Mouse (Mus musculus): Measurements from ENCODE around the gene Cmtm6.

Cmtm6 gene

DNA sequence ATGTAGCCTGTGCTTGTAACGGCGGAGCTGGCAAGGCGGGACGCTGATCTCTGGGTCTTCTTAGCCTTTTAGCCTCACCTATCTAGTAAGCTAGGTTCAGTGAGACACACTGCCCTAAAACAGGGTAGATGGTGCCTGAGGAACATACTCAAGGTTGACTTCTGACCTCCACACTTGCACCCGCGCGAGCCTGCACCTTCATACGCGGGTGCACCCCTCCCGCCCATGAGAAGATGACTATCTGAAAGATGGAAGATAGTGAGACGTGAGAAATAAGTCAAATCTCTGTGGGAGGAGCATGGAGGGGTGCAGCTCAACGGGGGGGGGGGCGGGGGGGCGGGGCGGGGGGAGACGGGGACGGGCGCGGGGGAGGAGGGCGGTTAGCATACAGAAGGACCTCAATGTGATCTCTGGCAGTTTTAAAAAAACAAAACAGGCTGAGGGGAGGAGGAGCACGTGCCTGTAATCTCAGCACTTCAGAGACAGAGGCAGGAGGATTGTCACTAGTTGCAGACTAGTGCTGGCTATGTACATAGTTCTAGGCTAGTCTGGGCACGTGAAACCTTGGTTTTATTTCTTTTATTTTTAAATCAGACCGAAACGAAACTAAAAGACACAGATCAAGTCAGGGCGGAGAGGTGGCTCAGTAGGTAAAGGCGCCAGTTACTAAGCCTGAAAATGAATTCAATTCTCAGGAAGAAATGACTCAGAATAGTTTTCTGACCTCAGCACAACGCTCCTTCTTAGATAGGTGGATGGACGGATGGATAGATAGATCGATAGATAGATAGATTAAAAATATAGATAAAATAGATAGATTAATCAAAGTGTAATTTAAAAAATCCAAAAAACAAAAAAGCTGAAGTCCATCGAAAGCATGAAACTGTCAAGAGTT lies 758 bp upstream of the Cmtm6 start:
- DNase-seq (ENCODE audit: low spot score) = no peak

DNA sequence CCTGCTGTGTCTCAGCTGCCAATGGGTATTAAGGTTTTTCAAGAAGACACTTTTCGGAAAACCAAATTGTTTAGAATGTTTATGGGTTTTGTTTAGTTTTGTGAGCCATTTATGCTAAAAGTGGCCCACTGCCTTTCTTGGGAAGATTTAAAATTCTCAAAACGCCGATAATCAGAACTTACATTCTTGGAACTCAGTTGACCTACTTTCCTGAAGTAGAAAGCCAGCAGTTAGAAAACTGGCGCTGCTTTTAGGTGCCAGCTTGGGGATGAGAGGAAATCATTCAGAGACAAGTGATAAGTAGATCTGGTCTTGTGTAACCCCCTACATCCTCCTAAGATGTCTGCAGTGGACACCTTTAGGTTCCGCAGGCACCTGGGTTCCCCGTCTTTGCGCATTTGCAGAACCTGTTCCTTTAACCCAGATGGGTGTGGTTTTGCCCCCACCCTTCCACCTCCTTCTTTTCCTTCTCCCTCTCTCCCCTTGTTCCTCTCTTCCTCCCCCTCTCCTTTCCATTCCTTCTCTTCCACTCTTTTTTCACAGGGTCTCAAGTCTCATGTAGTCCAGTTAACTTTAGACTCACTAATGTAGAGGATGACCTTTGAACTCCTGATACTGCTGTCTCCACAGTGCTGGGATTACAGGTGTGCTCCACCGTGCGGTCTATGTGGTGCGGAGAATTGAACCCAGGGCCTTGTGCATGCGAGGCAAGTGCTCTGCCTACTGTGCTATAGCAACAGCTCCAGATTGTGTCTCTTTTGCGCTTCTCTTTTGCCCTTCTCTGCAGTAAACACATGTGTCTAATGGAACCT lies 1.2 kb downstream of the Cmtm6 start:
- no peak for DNase-seq (ENCODE audit: low spot score)

DNA sequence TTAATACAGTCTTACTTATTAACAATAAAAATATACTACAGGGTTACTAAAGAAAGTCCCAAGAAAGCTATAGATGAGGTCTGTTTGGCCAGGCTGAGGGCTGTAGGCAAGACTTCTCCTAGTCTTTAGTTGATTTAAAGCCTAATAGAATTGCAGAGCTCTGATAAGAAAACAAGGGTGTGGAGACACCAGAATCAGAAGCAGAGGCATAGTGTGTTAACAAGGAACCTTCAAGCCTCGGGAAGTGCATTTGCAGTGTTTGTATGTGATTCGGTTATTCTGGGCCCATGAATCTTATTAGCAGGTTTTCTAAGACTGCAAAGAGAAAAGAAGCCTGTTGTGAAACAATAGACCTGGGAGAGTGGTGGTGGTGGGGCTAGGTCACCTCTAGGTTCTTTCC lies 2.3 kb downstream of the Cmtm6 start:
- DNase-seq (ENCODE audit: low spot score) = no peak

DNA sequence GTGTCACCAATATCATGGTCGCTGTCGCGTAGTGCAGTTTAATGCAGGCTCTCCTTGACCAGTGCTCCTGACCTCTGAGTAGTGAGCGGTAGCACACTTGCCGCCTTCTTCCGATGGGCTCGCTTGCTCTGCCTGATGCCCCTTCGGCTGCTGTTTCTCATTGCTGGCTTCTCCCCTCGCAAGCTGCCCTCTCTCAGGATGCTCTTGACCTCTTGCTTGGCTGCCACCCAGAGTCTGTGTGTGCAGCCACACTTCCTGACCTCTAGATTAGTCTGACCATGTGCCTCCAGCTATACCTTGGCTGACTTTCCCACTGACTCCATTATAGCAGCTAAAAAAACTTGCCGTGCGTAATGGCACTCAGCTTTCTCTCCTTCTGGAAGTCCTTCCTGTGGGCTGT lies 5.5 kb downstream of the Cmtm6 start:
- DNase-seq (ENCODE audit: low spot score) = no peak

DNA sequence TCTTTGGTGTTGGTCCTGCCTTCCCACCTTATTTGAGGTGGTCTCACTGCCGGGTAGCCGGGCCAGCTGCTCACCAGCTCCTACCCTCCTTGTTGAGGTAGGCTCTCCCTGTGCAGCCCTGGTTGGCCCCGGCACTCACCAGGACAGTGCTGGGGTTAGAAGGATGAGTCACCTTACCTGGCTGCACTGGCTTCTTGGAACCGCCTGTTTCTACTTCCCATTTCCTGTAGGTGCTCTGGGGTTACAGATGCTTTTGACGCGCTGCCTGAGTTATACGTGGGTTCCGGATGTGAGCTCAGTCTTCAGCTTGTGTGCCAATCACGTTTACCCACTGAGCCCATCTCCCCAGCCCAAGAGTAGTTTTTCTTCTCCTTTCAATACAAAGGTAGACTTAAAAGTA lies 9.4 kb downstream of the Cmtm6 start:
- DNase-seq (ENCODE audit: low spot score) = no peak

DNA sequence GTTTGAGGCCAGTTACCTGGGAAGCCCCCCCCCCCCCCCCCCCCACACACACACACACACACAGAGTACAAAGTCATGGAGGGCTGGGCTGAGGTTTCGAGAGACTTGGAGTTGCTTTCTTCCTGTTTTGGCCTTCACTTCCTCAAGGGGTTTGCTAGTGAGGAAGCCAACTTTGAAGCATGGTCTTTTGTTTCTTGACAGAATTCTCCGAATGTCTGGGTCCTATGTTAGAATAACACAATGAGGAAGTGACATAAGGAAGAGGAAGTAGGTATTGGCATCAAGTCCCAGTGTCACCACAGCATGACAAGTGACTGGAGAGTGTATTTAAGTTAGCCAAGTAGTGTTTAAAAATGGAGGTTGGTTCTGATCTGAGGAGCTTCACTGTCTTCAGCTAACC lies 11.8 kb downstream of the Cmtm6 start:
- DNase-seq (ENCODE audit: low spot score) = no peak

DNA sequence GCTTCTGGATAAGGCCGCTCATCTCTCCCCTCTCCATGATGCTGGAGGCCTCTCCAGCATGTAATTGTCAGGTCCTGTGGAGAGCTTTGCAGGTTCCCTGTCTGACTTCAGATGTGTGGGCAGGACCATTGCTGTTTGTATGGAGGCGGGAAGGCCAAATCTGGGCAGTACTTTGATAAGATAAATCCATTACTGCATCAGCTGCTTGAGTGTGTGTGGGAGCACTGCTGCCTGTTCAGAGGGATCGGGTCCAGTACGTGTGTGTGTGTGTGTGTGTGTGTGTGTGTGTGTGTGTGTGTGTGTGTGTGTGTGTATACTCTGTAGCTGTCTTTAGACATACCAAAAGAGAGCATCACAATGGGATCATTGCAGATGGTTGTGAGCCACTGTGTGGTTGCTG lies 14.2 kb downstream of the Cmtm6 start:
- no peak for DNase-seq (ENCODE audit: low spot score)

DNA sequence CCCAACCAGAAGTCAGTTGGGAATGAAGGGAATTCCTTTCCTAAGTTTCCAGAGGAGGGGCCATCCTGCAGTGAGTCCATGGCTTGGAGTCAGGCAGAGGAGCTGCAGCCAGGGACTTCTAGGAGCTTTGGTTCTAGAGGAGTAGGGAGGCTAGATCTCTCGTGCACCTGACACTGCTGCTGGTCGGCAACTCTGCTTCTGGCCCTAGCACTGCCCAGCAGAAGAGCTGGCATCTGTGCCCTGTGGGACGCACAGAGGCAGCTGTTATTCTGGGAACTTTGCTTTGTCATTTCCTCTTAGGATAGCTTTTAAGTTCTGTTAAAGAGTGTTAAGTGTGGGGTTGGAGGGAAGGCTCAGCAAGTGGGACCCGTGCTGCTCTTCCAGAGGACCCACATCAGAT lies 14.7 kb downstream of the Cmtm6 start:
- no peak for DNase-seq (ENCODE audit: low spot score)

DNA sequence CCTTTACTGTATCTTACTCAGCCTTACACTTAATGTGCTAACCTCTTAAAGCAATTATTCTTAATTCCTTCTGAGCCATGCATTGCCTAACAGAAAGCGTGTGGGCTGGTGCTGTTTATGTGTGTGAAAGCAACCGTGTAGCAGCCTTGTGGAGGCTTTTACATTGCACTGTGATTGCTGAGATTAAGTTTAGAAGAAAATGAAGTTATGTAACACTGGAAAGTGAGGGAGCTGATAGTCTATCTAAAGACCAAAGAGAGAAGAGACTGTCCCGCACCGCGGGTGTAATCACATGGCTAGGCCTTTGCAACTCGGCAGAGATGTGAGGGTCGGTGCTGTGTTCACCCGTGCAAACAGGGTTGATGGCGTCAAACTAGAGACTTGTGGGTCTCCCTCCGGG lies 16.1 kb downstream of the Cmtm6 start:
- DNase-seq (ENCODE audit: low spot score) = no peak

DNA sequence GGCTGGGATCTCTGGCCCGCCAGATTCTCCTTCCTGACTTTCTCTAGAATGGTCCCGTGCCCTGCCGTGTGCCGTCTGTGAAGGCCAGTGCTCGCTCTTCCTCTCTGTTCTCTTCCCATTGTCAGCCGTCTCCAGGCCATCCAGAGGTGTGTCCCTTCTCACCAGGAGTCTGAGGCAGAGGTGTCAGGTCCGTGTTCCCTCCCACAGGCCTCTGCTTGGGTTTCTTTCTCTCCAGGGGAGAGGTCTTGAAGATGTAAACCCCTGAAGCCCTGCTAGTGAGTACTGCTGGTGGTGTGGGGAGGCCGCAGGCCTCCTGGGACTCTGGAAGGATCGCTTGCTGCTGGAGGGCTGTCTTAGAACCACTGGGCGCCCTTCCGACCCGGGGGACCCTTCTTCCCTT lies 16.6 kb downstream of the Cmtm6 start:
- no peak for DNase-seq (ENCODE audit: low spot score)

DNA sequence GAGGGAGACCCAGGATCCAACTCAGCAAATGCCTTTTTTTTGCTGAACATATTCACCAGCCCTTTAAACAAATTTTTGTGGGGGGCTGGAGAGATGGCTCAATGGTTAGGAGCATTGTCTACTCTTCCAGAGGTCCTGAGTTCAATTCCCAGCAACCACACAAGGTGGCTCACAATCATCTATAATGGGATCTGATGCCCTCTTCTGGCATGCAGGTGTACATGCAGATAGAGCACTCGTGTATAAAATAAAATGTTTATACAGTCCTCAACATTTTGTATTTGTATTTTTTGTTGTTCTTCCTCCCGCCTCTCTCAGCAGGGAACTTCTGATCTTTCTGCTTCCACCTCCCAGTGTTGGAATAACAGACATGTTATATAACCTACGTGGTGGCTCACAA lies 20.7 kb downstream of the Cmtm6 start:
- no peak for DNase-seq (ENCODE audit: low spot score)

DNA sequence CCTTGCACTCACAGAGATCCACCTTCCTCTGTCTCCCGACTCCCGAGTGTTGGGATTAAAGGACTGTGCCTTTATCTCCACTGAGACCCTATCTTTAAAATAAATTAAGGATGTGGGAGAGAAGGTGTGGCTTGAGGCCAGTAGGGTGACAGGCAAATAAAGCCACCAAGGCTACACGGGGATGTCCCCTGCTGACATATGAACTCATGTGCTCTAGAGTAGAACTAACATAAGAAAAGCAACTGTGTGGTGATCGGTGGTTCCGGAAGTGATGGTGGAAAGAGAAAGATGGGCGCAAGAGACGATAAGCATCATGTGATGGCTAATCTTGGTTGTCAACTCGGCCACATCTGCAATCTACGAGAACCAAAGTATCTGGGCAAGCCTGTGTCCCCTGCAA lies 21.4 kb downstream of the Cmtm6 start:
- DNase-seq (ENCODE audit: low spot score) = no peak

DNA sequence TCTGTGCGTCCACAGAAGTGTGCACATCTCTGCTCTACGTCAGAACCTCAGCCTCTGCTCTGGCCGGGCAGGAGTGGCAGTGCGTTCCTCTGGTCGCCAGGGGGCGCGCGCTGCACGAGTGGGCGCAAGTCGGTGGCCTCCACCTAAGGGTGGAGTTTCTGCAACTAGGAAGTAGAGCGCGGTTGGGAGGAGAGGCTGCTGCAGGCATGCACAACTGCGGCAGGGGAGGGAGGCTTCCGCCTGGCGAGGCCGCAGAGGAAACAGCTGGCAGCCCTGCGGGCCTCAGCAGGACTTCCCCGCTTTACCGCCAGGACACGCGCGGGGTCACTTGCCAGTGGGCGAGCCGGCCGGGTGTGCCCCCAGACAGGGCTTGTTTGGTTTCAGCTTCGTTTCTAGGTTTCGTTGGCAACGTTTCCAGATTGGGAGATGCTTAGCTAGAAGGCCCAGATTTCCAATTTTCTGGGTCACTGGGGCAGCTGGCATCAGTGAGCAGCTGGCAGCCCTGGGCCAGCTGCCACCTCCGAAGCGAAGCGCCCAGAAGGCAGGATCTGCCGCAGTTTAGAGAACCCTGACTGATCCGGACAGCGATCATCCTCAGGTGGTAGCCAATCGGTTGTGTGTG lies 22.1 kb downstream of the Cmtm6 start:
- DNase-seq (ENCODE audit: low spot score) = peak; percentile 86

DNA sequence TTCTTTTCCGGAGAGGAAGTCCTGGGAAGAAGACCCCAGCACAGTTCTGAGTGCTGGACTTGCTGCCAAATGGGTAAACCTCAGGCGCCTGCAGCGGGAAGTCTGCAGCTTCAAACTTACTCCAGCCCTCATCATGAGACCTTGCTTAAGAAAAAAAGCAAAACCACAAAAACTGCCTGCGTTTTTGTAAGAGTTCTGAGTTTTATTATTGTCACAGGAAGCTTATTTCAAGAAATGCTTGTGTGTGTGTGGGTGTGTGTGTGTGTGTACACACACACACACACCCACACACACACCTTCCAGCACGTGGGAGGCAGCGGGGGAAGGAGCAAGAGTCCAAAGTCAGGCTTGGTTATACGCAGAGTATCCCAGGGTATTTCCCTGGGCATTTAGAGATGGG lies 27.4 kb downstream of the Cmtm6 start:
- DNase-seq (ENCODE audit: low spot score) = no peak

DNA sequence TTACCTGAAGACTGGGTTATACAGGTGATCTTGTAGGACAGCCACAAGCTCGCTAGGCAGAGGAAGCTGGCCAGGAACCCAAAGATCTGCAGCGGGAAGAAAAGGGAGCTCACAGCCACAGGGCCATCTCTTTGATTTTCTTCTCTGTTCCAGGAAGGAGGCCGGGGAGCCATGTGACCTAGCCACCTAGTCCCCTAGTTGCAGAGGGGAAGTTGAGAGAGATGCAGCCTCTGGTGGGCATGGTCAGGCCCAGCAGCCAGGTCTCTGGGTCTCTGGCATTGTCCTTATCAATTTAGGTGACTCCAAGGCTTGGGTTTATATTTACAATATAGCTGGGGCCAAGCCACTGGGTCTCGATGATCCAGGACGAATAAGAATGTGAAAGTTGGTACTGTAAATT lies 27.9 kb downstream of the Cmtm6 start:
- no peak for DNase-seq (ENCODE audit: low spot score)

DNA sequence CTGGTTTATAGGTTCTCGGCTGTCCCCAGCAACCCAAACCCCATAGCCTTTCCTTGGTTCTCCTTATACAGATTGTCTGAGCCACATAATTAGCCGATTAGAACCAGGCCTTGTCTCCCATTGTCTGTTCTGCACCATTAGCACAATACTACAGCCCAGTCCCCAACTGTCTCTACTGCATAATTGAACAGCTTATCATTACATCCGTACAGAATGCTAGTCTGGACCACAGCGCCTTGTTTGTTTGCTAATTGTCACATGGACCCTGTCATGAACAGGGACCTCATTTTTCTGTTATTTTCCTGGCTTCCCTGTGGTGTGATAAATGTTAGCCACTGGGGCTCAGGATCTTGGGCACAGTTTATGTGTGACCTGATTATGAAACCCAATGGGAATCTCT lies 29.0 kb downstream of the Cmtm6 start:
- DNase-seq (ENCODE audit: low spot score) = no peak

DNA sequence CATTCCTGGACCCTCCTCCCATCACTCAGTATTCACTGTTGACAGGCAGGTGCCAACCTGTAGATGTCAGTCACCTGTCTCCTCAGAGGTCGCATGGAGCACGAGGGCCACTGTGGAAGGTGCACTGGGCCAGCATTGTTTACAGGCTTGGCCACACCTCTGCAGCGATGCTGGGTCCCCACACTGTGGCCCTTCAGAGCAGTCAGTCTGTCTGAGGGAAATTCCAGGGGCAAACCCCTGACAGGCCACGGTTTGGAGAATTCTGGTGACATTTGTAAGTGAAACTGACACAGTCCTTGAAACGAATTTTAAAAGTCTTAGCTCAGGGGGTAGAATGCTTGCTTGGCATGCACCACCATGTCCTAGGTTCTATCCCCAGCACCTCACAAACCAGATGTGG lies 29.4 kb downstream of the Cmtm6 start:
- DNase-seq (ENCODE audit: low spot score) = no peak

DNA sequence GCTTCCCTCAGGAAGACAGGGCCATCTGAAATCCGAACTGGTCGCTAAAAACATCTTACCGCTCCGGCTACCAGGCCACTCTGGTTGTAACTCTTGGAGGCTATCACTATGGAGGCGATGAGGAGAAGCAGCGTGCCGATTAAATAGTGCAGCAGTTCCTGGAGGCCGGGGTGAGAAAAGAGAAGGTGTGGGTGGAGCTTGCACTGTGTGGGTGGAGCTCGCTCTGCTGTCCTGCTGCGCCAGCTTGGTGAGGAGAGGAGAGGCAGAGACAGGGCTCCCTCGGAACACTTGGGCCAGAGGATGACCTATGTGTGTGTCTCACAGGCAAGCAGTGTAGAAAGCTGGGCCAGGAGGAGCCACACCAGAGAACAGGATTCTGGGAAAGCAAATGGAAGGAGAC lies 30.9 kb downstream of the Cmtm6 start:
- DNase-seq (ENCODE audit: low spot score) = no peak

DNA sequence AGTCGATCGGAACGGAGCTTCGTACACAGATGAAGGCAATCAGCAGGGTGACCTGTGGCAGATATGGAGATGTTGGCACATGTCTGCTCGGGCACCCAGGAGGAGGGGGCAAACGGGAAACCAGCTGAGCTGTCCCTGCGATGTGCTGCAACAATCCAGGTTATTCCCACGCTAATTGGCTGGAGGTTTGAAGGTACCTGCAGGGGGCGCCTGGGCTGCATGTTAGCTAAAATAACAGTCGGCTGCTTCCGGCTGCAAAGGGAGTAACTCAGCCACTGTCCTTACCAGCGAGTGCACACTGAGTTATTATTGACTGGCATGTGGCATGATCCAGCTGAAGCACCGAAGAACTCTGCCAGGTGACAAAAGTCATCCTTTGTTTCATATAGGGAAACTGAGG lies 32.4 kb downstream of the Cmtm6 start:
- no peak for DNase-seq (ENCODE audit: low spot score)

DNA sequence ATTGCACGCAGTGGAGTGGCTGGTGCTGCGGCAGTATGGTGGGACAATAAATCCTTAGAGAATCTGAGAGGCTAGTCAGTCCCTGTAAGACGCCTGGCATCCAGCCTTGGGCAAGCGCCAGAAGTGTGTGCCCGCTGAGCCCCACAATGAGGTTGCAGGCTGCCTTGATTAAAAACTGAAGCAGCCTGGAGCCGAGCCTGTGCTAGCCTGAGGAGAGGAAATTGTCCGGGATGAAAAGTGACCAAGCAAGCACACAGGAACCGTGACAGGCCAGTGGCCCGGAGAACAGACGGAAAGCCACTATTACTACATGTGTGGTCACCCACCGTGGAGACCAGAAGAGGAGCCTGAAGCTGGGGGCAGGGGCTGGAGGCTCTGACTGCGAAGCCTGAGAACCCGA lies 36.1 kb downstream of the Cmtm6 start:
- DNase-seq (ENCODE audit: low spot score) = no peak

DNA sequence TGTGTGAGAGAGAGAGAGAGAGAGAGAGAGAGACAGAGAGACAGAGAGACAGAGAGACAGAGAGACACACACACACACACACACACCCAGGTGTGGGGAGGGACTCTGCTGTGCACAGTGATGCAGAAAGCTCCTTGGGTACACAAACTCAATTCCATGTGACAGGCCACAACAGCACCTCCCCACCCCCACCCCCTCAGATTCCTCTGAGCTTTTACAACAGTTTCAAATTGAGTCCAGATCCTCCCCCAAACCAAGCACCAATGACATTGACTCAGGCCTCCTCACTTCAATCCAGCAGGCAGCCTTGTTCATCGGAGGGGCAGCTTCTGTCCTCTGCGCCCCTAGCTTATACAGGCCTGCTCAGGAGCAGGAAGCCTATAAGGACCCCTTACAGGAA lies 36.6 kb downstream of the Cmtm6 start:
- DNase-seq (ENCODE audit: low spot score) = no peak

DNA sequence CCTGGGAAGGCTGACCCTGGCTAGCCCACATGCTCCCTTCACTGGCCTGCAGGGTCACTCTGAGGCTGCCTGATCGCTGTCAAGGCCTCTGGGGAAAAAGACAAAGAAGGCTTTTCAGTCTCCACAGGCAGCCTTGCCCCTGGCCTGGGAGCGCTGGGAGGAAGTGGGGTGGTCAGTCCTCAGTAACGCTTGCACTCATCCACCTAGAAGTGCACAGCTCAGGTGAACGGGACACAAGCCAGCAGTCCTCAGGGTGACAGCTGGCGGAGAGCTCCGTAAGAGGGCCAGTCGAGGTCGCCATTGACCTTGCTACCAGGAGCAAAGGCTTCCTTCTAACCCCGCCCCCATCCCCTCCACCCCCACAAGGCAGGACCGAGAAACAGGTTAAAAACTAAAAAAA lies 37.1 kb downstream of the Cmtm6 start:
- DNase-seq (ENCODE audit: low spot score) = no peak

DNA sequence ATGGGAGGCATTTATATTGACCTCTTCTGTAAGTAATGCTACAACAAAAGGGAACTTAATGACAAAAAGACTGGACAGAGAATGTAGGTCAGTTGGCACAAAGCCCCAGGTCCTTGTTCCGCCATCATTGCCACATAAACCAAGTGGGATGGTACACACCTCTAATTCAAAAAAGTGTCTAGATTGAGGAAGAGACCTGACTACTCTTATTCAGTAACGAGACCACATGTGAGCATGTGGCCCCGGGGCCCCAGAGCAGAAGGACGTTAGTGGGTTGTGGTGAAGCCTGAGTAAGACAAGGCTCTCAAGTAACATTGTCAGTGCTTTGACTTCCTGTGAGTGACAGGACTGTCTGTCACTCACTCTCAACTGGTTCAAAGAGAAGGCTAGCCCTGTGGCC lies 39.3 kb downstream of the Cmtm6 start:
- no peak for DNase-seq (ENCODE audit: low spot score)

Data from layer of hippocampus, adult 9-10 months (tissue).